Mouse (Mus musculus): Measurements from ENCODE around the gene Vegfa. TPM values are rescaled to one million over a fixed set of nuclear protein-coding genes. Genes with fewer than 3 reads are reported as not detected.
A peak's percentile ranks its signal among the peaks of the same experiment; 100 is the strongest.

Vegfa gene
- 4.9 and 5.7 TPM in 2 replicates for polyA plus RNA-seq (2015; fragmentation: Nextera tagmentation; extraction: Ambion mirVana)

- Histone ChIP-seq H3K4me3 (replicated peaks) (peak within 1 kb of the TSS; percentile 84), H3K36me3 (no peaks in the 10 kb centered on the region), H3K4me1 (peaks cover 35% of the 10 kb centered on the region), H3K27me3 (replicated peaks) (no peaks in the 10 kb centered on the region), H3K9me3 (no peaks in the 10 kb centered on the region), H3K4me2 (peak within 1 kb of the TSS; percentile 78), H3K9ac (peak within 1 kb of the TSS; percentile 93), H3K27ac (peak within 1 kb of the TSS; percentile 97)
- under 1% methylated on average over 40 of the region's 40 CpGs for WGBS
- peak; percentile 84 for ATAC-seq (ENCODE audit: insufficient read depth, low FRiP score, low read depth)
These were observed at the start of gene Vegfa for GRCm38 (mm10) chr17:46032257-46032991. Vegfa (minus strand) TSS chr17:46032369.

GRCm38 (mm10) chr17:46081657-46082056 lies 49.5 kb upstream of the Vegfa start:
- Histone ChIP-seq H3K27ac (peak overlapping the region; percentile 18; the same call in 1 of the 2 replicates), H3K27me3 (replicated peaks) (no peaks in the 10 kb centered on the region), H3K4me2 (no peak overlapping the region), H3K4me1 (peaks cover 34% of the 10 kb centered on the region), H3K9me3 (no peaks in the 10 kb centered on the region), H3K9ac (no peak overlapping the region), H3K4me3 (replicated peaks) (no peak overlapping the region), H3K36me3 (no peaks in the 10 kb centered on the region)
- WGBS = 57% methylated on average over 6 of the region's 7 CpGs
- ATAC-seq (ENCODE audit: insufficient read depth, low FRiP score, low read depth) = no peak

- Histone ChIP-seq H3K9ac (no peak overlapping the region), H3K4me2 (no peak overlapping the region), H3K27me3 (replicated peaks) (no peaks in the 10 kb centered on the region), H3K4me3 (replicated peaks) (no peak overlapping the region), H3K36me3 (no peaks in the 10 kb centered on the region), H3K4me1 (peaks cover 32% of the 10 kb centered on the region), H3K27ac (peak overlapping the region; percentile 18; the same call in 1 of the 2 replicates), H3K9me3 (no peaks in the 10 kb centered on the region)
- 49% methylated on average over 5 of the region's 5 CpGs for WGBS
- ATAC-seq (ENCODE audit: insufficient read depth, low FRiP score, low read depth) = no peak
These were observed 48.9 kb upstream of the Vegfa start for GRCm38 (mm10) chr17:46081042-46081441.

GRCm38 (mm10) chr17:46080388-46080787 lies 48.2 kb upstream of the Vegfa start:
- no peak overlapping the region for H3K4me3 ChIP-seq (replicated peaks)
- H3K4me1 ChIP-seq = peaks cover 31% of the 10 kb centered on the region
- no peak overlapping the region for H3K27ac ChIP-seq
- H3K36me3 ChIP-seq = no peaks in the 10 kb centered on the region
- H3K9ac ChIP-seq = no peak overlapping the region
- H3K4me2 ChIP-seq = no peak overlapping the region
- no peaks in the 10 kb centered on the region for H3K9me3 ChIP-seq
- WGBS = 71% methylated on average over 7 of the region's 7 CpGs
- no peak for ATAC-seq (ENCODE audit: insufficient read depth, low FRiP score, low read depth)
- no peaks in the 10 kb centered on the region for H3K27me3 ChIP-seq (replicated peaks)

- no peak overlapping the region for H3K4me3 ChIP-seq (replicated peaks)
- ATAC-seq (ENCODE audit: insufficient read depth, low FRiP score, low read depth) = no peak
- no peaks in the 10 kb centered on the region for H3K9me3 ChIP-seq
- H3K36me3 ChIP-seq = no peaks in the 10 kb centered on the region
- H3K4me1 ChIP-seq = peaks cover 28% of the 10 kb centered on the region
- H3K27ac ChIP-seq = no peak overlapping the region
- H3K9ac ChIP-seq = no peak overlapping the region
- WGBS = 78% methylated on average over 2 of the region's 2 CpGs
- no peaks in the 10 kb centered on the region for H3K27me3 ChIP-seq (replicated peaks)
- no peak overlapping the region for H3K4me2 ChIP-seq
These were observed 46.9 kb upstream of the Vegfa start for GRCm38 (mm10) chr17:46079037-46079436.

- Histone ChIP-seq H3K4me3 (replicated peaks) (no peak overlapping the region), H3K9ac (no peak overlapping the region), H3K4me1 (peaks cover 30% of the 10 kb centered on the region), H3K4me2 (no peak overlapping the region), H3K36me3 (no peaks in the 10 kb centered on the region), H3K27ac (no peak overlapping the region), H3K27me3 (replicated peaks) (no peaks in the 10 kb centered on the region), H3K9me3 (no peaks in the 10 kb centered on the region)
- ATAC-seq (ENCODE audit: insufficient read depth, low FRiP score, low read depth) = no peak
- WGBS = 86% methylated on average over 12 of the region's 12 CpGs
These were observed 45.9 kb upstream of the Vegfa start for GRCm38 (mm10) chr17:46077921-46078534.

GRCm38 (mm10) chr17:46076260-46076551 lies 44.0 kb upstream of the Vegfa start:
- Histone ChIP-seq H3K4me3 (replicated peaks) (no peak overlapping the region), H3K4me2 (no peak overlapping the region), H3K9me3 (no peaks in the 10 kb centered on the region), H3K27ac (no peak overlapping the region), H3K9ac (no peak overlapping the region), H3K27me3 (replicated peaks) (no peaks in the 10 kb centered on the region), H3K4me1 (peaks cover 25% of the 10 kb centered on the region), H3K36me3 (no peaks in the 10 kb centered on the region)
- WGBS = no CpG with 5 or more reads among the region's 1 CpGs
- ATAC-seq (ENCODE audit: insufficient read depth, low FRiP score, low read depth) = no peak

GRCm38 (mm10) chr17:46075551-46076259 lies 43.5 kb upstream of the Vegfa start:
- Histone ChIP-seq H3K4me1 (peaks cover 22% of the 10 kb centered on the region), H3K4me3 (replicated peaks) (no peak overlapping the region), H3K4me2 (no peak overlapping the region), H3K27ac (no peak overlapping the region), H3K9ac (no peak overlapping the region), H3K36me3 (no peaks in the 10 kb centered on the region), H3K9me3 (no peaks in the 10 kb centered on the region), H3K27me3 (replicated peaks) (no peaks in the 10 kb centered on the region)
- WGBS = 71% methylated on average over 5 of the region's 5 CpGs
- ATAC-seq (ENCODE audit: insufficient read depth, low FRiP score, low read depth) = no peak

GRCm38 (mm10) chr17:46075116-46075485 lies 42.9 kb upstream of the Vegfa start:
- Histone ChIP-seq H3K4me1 (peaks cover 22% of the 10 kb centered on the region), H3K27me3 (replicated peaks) (no peaks in the 10 kb centered on the region), H3K9me3 (no peaks in the 10 kb centered on the region), H3K36me3 (no peaks in the 10 kb centered on the region), H3K9ac (no peak overlapping the region), H3K4me2 (no peak overlapping the region), H3K27ac (peak overlapping the region; percentile 48; the same call in 1 of the 2 replicates), H3K4me3 (replicated peaks) (no peak overlapping the region)
- no peak for ATAC-seq (ENCODE audit: insufficient read depth, low FRiP score, low read depth)
- WGBS = 47% methylated on average over 3 of the region's 3 CpGs

- Histone ChIP-seq H3K4me1 (peaks cover 24% of the 10 kb centered on the region), H3K4me3 (replicated peaks) (peak overlapping the region; percentile 23), H3K9ac (no peak overlapping the region), H3K9me3 (no peaks in the 10 kb centered on the region), H3K27me3 (replicated peaks) (no peaks in the 10 kb centered on the region), H3K36me3 (no peaks in the 10 kb centered on the region), H3K4me2 (peak overlapping the region; percentile 56), H3K27ac (peak overlapping the region; percentile 64)
- 31% methylated on average over 7 of the region's 7 CpGs for WGBS
- no peak for ATAC-seq (ENCODE audit: insufficient read depth, low FRiP score, low read depth)
These were observed 42.4 kb upstream of the Vegfa start for GRCm38 (mm10) chr17:46074398-46075115.

GRCm38 (mm10) chr17:46073730-46074301 lies 41.6 kb upstream of the Vegfa start:
- WGBS = 7% methylated on average over 23 of the region's 23 CpGs
- Histone ChIP-seq H3K9me3 (no peaks in the 10 kb centered on the region), H3K27me3 (replicated peaks) (no peaks in the 10 kb centered on the region), H3K36me3 (no peaks in the 10 kb centered on the region), H3K4me1 (peaks cover 25% of the 10 kb centered on the region), H3K9ac (no peak overlapping the region), H3K4me2 (peak overlapping the region; percentile 56), H3K27ac (peak overlapping the region; percentile 84), H3K4me3 (replicated peaks) (peak overlapping the region; percentile 23)
- ATAC-seq (ENCODE audit: insufficient read depth, low FRiP score, low read depth) = peak; percentile 85
